Mouse (Mus musculus): ENCODE results near the gene Myo1b.
A peak's percentile ranks its signal among the peaks of the same experiment; 100 is the strongest.

The Myo1b gene

DNA sequence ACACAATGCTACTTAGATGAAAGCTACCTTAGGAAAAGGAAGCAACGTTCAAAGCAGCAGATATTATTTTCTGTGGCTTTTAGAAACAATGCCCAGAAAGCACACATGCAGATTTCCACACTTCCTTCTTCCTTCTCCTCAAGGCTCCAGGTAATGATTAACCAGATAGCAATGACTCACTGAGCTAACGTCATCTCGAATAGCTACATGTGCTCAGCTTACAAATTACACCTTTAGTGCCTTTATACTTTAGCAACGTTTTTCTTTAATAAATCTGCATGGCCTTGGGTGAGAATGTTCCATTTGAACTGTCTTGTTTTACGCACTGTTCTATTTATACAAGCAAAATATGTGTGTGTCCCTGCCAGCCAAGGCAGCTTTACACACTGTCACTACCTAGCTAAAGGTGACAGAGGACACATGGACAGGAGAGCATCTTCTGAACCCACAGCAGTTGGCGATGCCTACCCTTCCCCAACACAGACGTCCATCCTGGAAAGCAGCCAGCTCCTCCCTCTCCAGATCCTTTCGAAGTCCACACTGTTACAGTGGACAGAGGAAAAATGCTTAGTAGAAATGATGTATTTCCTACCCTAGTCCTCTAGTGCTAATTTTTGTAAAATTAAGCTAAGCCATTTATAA is 66.2 kb downstream of the Myo1b start:
- DNase-seq (ENCODE audit: low read depth), result peak; percentile 5

DNA sequence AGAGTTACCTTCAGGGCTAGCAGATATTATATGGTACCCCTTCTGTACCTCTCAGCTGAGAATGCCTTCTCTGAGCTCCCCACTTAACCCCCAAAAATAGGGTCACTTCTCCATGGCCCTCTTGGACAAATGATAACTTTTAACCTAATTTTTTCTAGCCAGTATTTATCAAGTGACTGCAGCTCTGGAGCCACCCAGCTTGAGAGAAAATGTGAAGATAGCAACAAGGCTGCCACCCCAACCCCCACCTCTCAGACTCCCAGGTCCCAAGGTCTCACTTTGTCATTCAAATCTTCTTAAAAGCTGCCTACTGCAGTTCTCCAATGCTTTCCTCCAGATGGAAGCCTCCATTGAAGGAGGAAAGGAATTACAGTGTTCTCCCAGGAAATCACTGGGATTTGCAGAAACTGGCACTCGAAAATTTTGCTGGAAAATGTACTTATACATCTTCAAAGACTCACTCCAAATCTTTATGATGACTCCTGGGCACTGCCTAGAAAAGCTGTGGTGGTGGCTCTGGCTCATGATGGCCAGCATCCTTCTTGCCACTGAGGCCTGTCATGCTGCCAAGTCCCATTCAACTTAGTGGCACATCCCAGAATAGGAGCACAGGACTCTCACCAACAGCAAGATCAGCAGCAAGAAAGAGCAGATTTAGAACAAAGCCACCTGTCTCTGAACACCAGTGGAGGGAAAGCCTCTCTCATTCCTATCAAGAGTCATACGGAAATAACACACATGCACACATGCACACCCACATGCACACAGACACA is 70.4 kb downstream of the Myo1b start:
- DNase-seq (ENCODE audit: low read depth), result no peak

DNA sequence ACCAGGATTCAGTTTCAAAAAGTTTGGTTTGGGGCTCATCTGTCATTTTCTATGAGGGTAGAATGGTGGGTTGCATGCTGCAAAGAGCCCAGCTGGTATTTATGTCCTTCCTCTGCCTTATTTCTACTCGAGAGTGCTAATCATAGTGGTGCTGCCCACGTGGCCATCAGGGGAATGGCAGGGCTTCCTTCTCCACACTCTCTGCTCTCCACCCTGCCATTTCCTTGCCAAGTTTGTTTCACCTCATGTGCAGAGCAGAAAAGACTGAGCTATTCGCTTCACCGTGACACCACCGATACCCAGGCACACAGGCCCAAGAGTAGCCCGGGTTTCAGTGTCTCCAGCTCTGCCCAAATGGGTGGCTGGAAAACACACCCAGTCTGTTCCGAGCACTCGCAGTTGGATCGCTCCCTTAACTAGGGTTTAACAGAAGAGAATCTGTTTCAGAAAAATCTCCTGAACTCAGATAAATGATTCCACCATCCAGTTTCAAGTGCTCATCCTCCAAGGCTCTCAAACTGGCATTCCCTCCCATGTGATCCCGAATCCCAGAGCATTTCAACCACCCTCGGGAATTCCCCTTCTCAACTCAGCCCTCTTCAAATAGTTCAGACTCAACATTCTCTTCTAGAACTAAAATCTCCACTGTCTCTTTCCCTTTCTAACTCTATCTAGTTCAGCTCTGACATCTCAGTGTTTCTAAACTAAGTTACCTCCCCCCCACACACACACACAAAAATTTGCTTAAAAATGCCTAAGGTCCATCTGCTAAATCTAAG is 77.8 kb downstream of the Myo1b start:
- DNase-seq (ENCODE audit: low read depth), result no peak

DNA sequence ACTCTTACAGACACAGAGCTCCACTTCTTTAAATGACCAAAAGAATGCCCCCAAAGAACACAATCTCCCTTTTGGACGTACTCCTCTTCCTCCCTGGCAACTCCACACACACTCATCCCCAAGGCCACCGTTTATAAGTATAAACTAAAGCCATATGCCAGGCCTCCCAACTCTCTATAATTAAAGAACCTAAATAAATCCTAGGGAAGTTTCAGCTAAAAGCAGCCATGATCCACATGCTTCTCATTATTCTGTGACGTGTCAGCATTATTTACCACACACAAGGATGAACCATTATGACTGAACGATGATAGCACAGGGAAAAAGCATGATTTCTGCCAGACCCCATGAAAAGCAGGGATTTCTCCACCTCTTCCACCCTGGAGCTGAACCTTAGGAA is 78.6 kb downstream of the Myo1b start:
- no peak for DNase-seq (ENCODE audit: low read depth)

DNA sequence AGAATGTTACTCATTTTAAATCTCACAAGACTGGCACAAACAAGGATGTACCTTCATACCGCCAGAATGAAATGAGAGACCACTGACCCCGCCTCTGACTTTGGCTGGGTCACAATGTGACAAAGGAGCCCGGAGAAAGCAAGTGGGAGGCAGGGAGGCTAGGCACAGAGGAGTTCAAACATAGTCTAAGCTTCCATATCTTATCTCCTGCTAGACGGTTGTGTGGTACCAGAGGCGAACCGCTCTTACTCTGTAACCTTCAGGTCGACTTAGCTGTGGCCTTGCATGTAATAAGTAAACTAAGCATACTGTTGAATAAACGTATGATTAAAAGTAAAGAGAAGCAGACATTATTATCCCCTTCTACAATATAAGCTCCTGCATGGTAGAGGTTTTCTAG is 80.1 kb downstream of the Myo1b start:
- DNase-seq (ENCODE audit: low read depth), result no peak

DNA sequence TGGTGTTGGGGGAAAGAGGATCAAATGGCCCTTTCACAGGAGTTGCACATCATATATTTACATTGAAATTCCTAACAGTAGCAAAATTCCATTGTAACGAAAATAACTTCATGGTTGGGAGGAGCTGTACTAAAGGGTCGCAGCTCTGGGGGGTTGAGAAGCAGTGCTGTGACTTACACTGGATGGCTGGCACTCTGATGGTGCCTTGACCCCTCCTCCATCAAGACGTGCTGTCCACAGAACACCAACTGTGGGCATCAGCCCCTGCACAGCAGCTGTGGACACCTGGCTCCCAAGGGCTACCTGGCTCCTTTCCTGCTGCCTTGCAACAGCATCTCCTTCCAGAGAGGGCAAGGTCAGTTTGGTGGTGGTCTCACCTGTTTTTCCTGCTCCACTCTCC is 81.8 kb downstream of the Myo1b start:
- DNase-seq (ENCODE audit: low read depth), result no peak

DNA sequence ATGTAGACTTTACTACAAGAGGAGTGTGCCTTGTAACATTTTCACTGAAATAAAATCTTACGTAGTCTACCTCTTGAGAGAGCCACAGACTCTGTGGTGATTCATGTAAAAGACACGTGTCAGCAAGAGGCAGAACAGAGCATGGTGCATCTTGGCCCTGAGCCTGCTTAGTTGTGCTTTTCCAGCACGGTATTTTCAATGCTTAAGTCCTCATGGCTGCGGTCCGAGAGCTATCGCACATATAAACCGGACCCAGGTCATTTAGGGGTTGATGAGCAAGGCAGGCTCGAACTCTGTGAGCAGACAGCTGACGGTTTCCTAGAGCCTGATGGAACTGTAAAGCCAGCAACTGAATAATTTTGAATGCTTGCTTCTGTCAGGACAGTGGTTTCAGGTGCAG is 86.5 kb downstream of the Myo1b start:
- no peak for DNase-seq (ENCODE audit: low read depth)

DNA sequence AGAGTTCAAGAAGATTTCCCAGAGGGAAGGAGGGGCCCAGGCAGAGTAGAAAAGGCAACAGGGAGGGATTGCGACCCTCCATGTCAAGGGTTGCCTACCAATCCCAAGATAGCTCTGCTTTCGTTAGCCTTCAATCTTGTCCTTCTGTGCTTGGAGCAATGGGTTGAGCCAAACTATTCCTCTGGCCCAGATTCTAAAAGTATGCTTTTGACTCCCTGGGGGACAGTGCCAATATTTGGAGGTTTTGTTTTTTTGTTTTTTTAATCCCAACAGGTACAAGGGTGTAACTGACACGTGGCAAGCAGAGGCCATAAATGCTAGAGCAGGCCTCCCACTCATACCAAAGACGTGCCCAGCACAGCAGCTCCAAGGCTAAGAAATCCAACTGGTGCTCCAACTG is 93.3 kb downstream of the Myo1b start:
- no peak for DNase-seq (ENCODE audit: low read depth)

DNA sequence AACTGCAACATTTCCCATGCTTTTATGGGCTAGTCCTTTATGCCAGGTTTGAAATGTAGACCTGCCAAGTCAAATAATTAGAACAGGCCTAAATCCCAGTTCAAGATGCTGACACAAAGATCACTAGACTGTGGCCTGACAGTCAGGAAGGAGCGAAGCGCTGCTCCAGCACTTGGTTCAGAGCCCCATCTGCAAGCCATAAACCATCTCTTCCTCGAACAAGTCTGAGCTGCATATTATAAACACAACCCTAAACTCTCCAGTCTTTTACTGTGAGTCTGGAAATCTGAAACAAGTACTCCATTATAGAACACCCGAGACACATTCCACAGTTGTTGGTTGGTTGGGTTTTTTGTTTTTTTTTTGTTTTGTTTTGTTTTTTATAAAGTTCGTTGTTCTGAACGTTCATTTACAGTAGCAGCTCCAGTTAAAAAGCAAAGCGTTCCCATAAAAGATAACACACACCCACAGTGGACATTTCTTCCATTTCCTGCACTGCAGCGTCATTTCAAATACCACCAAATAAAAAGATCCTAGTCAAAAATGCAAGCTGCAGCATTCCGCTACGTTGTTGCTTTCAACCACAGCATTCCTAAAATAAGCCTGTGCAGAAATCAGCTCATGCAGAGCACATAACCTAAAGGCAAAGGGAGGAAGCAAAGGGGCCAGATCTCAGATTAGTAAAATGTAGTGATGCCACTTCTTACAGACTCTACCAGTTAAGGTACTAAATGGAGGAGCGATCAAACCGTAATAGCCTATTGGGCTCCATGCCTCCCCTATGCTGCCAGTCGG is 94.0 kb downstream of the Myo1b start:
- no peak for DNase-seq (ENCODE audit: low read depth)

DNA sequence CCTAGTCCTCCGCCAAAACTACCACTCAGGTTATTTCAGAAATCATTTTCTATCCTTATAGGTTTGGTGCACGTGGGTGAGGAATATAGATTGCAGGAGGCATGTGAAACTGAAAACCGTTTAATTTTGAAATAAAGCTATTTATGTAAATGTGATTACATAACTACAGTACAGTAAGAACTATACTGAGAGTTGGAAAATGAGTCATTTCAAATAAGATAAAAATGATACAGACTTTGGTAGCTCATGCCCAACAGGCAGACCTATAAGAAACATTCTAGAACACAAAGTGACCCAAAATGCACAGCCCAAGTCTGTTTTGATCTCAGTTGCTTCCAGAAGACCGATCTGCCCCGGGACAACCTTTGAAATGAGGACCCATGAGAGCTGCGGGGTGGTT is 95.4 kb downstream of the Myo1b start:
- no peak for DNase-seq (ENCODE audit: low read depth)

DNA sequence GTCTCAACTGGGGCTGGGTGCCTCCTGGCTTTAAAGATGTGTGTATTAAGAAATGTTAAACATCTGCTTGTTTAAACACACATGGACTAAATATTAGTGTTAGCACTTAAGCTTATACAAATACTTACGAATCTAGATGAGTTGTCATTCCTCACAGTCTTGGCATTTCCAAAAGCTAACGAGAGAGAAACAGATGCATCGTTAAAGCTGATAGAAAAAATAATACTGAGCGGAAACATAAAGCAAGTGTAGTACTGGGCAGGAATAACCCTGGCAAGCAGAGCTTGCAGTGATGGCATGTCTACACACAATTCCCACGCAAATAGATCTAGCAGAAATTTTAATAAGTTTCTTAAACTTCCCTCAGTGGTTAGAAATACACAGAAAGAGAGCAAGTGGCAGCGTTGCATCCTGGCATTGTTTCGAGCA is 95.8 kb downstream of the Myo1b start:
- DNase-seq (ENCODE audit: low read depth), result no peak

DNA sequence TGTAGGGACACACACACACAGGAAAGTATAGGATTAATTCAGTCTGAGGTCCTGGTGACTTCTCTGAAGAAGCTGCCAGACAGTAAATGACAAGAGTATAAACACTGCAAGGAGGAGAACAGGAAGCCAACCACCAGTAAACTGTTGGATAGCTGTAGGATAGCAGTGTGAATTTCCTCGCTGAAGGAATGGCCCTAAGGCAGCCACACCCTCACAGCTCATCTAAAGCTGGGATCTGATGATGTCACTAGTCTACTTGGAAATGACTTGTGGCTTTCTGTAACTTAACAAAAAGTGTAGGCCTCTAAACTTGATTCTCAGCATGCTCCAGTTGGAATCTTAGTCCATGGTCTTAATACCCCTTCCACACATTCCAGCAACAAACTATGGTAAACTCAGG is 100.2 kb downstream of the Myo1b start:
- DNase-seq (ENCODE audit: low read depth), result no peak

DNA sequence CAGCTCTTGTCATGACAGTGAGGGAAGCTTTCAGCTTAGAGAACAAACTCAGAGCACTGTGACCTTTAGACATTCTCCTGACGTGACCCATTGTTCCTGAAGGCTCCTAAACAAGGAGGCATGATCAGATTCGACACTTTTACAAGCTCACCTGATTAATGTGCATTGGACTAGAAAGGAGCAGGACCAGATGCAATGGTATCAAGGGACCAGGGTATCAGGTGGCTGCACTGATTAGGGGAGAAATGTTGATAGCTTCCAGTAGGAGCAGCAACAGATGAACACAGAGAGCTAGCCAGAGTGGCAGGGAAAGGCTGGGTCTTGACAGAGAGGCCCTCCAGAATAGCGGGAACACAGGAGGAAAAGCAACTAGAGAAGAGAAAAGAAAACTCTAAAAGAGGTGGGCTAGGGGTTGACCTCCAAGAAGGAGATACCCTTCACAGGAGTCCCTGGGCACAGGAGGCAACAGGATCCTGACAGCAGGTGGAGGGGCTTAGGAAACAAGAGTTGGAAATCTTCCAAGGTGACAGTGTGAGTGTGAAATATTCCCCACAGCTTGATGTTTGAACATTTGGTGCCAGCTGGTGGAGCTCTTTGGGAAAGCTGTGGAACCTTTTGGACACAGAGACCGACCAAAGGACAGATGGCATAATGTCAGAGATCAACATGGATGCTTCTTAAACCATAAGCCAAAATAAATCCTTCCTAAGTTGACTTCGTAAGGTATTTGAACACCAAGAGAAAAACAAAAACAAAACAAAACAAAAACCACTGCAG is 100.8 kb downstream of the Myo1b start:
- no peak for DNase-seq (ENCODE audit: low read depth)

DNA sequence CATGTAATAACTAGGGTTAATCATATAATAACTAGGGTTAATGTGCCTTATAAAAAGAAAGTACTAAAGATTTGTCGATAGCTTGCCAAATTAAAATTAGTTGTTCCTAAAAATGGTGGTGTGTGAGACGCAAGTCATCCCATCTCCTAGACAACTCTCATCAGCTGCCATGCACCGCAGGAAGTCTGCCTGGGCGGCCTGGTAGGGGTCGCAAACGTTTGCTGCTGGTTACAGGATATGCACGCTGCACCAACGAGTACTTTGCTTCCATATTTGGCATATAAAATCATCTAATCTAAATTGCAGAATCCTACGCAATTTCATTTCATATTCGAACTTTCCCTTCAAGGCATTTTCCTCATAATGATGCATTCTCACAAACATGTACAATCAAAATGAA is 107.0 kb downstream of the Myo1b start:
- DNase-seq (ENCODE audit: low read depth), result no peak

DNA sequence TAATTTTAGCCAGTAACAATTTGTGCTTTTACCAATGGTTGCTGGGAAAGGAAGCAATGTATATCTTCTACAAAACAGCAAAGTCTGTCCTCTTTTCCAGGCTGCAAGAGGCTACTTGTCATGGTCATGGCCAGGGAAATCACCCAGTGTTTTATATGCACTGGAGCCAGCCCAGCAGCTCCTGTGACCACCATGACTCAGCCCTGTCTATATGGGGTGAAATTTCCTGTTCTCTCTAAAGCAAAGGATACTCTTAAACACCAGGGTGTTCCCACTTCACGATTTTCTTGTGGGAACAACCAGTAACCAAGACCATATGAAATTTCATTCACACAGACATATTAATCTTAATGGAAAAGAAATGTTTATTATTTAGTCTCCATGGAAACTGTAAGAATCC is 107.6 kb downstream of the Myo1b start:
- no peak for DNase-seq (ENCODE audit: low read depth)

DNA sequence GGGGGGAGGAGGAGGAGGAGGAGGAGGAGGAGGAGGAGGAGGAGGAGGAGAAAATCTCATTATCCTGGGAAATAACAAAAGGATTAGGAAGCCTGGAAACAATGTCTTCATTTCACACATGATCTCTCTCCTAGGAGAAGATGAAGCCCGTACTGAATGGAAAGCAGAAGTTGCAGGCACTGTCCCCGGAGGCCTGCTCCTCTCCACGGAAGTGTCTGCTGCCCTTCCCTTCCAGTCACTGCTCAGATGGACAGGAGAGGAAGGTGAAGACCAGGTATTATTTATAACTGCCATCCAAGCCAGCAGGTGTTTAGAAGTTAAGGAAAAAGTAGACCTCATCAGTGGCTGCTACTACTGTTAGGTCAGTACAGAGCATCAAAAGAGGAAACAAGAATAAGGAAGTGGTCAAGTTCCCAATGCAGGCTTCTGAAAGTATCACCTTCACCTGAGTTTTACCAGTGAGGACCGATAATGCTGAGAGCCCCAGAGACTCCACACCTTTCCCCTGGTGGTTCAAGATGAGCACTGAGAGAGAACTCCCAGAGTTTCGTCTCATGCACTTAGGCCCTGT is 110.7 kb downstream of the Myo1b start:
- no peak for DNase-seq (ENCODE audit: low read depth)

DNA sequence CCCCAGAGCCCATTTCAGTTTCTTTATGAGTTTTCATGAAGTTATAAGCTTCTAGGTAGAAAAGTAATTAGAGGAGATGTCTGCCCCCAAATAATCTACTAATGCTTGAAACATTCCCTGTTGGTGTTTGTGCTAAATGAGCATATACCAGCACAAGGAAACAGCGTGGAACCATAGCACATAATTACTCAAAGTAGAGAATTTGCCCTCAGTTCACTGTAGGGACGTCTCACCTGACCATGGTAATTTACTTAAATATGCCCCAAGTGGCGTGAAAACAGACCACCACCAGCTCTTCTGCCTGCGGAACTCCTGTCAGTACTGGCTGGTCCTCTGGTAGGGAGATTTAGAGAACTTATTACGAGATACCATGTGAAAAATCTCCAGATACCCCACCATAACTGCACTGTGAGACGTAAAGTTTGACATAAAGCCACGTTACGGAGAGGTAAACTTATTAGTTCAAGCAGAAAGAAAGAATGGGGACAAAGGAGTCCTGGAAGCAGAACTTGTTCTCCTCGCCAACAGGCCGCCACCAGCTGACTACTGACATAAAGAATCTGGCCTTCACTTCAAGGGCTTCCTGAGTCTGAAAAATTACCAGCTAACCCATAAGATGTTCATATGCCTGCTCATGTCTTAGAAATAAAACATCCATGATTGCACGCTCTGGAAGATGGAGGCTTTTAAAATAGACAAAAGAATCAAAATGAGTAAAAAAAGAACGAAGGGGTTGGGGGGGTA is 111.4 kb downstream of the Myo1b start:
- DNase-seq (ENCODE audit: low read depth), result no peak

DNA sequence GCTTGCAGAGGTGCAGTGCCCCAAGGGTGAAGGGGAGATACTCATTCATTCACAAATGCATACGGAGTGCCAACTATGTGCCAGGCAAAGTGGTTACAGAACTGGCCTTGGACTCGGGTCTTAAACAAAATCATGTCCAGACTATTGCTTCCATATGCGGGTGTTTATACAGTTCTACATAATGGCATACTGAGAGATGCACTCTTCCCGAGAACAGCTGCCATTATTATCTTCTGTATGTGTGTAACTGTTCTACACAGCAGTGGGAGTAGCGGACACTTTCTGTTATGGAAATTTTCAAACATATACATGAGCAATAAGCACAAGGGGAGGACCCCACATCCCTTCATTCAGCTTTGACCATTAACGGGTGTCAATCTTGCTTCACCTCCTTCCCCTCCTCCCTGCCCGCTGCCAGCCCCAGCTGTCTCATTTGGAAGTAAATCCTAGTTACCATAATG is 117.8 kb downstream of the Myo1b start:
- no peak for DNase-seq (ENCODE audit: low read depth)

DNA sequence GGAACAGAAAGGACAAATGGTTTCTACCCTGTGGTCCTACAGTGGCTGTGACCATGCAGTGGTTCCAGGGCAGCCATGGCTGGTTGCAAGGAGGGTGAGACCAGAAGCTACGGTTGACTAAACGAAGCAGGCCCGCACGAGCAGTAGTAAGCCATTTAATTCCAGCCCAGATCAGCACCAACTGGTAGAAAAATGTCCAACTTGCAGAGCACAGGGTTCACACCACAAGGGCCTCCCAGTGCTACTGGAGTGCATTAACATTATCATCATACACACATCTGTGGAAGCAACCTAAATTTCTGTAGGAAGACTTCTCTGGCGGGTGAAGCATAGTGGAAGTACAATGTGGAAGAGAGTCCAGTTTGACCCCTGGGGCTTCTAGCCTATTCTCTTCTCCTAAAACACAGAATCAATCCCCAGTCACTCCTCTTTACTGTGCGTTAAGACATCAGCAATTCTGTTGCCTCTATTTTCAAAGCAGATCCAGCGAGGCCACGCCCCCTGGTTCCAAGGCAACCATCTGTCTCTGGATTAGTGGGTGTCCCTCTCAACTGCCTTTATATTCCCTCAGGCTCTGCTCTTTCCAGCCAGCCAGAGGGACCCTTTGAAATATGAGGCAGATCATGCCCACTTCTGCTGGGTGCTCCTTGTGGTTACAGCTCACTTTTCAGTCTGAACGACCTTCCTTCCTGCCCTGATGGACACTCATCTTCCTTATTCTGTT is 120.1 kb downstream of the Myo1b start:
- DNase-seq (ENCODE audit: low read depth), result no peak

DNA sequence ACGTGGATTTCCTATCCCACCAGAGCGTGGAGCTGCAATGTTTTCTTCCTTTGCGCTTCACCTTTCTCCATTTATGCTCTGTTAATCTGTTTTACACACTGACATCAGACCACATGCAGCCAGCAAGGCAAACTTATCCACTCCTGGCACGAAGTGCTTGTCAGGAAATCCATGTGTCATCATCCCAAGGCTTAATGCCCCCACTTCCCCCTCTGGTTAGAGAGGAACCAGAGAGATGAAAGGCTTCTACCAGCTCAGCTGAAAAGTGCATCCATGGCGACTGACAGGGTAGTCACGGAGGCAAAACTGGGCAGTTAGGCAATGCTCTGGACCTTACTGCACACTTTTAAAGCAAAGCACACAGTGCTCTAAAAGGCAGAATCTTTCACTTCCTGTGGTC is 126.6 kb downstream of the Myo1b start:
- DNase-seq (ENCODE audit: low read depth), result peak; percentile 29

Data from 416B (cell line).